Mouse (Mus musculus) bone marrow, adult 2 months (tissue): ENCODE measurements at regions not wholly inside any gene's neighbourhood (a gene's known extent, or its start where the extent isn't known, plus 50 kb on each side); places are given as distances from the start of the nearest gene placed in this dataset.

Experiments
- CTCF ChIP-seq: fragments of 200-500 bp; IDR thresholded peaks from 2 replicates; pipeline ENCODE4 v1.5.1; 2011; ENCODE audit warnings: low read length, control low read depth; ENCODE audit not compliant: control insufficient read depth, insufficient read depth
- POLR2A ChIP-seq: fragments of 200-500 bp; IDR thresholded peaks from 2 replicates; pipeline ENCODE4 v1.6.1; 2011; ENCODE audit warnings: low read depth, mild to moderate bottlenecking, control low read depth, low read length, borderline replicate concordance; ENCODE audit not compliant: control insufficient read depth

GRCm38 (mm10) chr14:9449942-9450341, 783.9 kb upstream of the 4930452B06Rik start:
- no peak for TF ChIP-seq POLR2A
- TF ChIP-seq CTCF: no peak
